Mouse (Mus musculus): ENCODE results near the gene Kpna7. TPM values are rescaled to one million over a fixed set of nuclear protein-coding genes. Genes with fewer than 3 reads are reported as not detected.
A peak's percentile ranks its signal among the peaks of the same experiment; 100 is the strongest.

Gene Kpna7
- polyA plus RNA-seq, 1 experiment = not detected

DNA sequence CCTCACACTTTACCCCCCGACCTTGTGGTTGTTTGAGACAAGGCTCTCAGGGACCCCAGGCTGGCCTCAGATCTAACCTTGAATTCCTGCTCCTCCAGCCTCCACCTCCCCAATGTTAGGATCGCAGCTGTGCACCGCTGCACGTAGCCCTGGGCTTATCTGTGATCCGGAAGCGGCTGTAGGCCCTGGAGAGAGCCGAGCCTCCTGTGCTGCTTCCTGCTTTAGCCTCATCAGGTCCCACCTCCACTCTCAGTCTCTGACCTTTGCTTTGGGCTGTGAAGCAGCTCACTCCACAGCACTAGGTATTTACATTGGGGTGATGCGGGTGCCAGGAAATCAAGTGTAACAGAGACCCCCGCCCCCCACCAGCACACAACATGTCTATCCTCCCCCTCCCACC, 79.3 kb downstream of the Kpna7 start:
- no peak for DNase-seq
- Histone ChIP-seq H3K27ac (ENCODE audit: insufficient read depth, low read length) (no peak overlapping the region), H3K4me1 (ENCODE audit: control insufficient read depth, insufficient read depth, low read length) (no peaks in the 10 kb centered on the region), H3K4me3 (replicated peaks; ENCODE audit: insufficient read depth, low read depth, low read length) (no peak overlapping the region), H3K27me3 (ENCODE audit: control insufficient read depth, insufficient read depth, low read length) (no peaks in the 10 kb centered on the region)
- 84% methylated on average over 9 of the region's 9 CpGs for WGBS
- TF ChIP-seq POLR2A (IDR thresholded peaks at IDR 0.05; ENCODE audit: borderline replicate concordance, insufficient read depth, low read length) = no peak
- TF ChIP-seq CTCF (IDR thresholded peaks at IDR 0.05; ENCODE audit: borderline replicate concordance, insufficient read depth, low read depth, low read length) = no peak

DNA sequence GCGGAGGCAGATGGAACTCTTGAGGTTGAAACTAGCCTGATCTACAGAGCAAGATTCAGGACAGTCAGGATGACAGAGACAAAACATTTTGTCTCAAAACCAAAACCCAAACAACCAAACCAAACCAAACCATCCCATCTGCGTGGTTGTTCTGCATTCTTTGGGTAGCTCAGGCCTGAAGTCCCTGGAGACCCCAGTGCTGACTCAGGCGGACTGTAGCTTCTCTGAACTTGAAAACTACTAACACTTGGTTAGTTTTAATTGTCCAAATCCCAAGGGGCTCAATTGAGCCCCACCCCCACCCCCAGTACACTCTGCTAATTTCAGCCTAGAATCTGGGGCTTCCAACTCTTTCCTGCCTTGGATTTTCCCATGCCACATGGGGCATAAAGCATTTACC, 80.5 kb downstream of the Kpna7 start:
- Histone ChIP-seq H3K4me1 (ENCODE audit: control insufficient read depth, insufficient read depth, low read length) (no peaks in the 10 kb centered on the region), H3K27me3 (ENCODE audit: control insufficient read depth, insufficient read depth, low read length) (no peaks in the 10 kb centered on the region), H3K27ac (ENCODE audit: insufficient read depth, low read length) (no peak overlapping the region), H3K4me3 (replicated peaks; ENCODE audit: insufficient read depth, low read depth, low read length) (no peak overlapping the region)
- DNase-seq = no peak
- WGBS = 74% methylated on average over 3 of the region's 3 CpGs
- TF ChIP-seq POLR2A (IDR thresholded peaks at IDR 0.05; ENCODE audit: borderline replicate concordance, insufficient read depth, low read length) (no peak), CTCF (IDR thresholded peaks at IDR 0.05; ENCODE audit: borderline replicate concordance, insufficient read depth, low read depth, low read length) (no peak)

DNA sequence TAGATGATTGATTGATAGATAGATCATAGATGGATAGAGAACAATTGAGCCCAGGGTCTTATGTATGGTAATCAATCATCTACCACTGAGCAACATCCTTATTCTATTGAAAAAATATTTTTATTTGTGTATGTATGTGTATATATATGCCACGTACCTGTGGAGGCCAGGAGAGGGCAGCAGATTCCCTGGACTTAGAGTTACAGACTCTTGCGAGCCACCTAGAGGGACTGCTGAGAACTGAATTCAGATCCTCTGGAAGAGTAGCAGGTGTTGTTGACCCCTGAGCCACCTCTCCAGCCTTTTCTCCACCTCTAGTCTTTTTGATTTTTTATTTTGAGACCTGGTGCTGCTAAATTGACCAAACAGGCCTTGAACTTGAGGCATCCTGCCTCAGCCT, 85.3 kb downstream of the Kpna7 start:
- Histone ChIP-seq H3K4me1 (ENCODE audit: control insufficient read depth, insufficient read depth, low read length) (no peaks in the 10 kb centered on the region), H3K27ac (ENCODE audit: insufficient read depth, low read length) (no peak overlapping the region), H3K4me3 (replicated peaks; ENCODE audit: insufficient read depth, low read depth, low read length) (no peak overlapping the region), H3K27me3 (ENCODE audit: control insufficient read depth, insufficient read depth, low read length) (no peaks in the 10 kb centered on the region)
- 56% methylated on average over 2 of the region's 2 CpGs for WGBS
- TF ChIP-seq CTCF (IDR thresholded peaks at IDR 0.05; ENCODE audit: borderline replicate concordance, insufficient read depth, low read depth, low read length) (no peak), POLR2A (IDR thresholded peaks at IDR 0.05; ENCODE audit: borderline replicate concordance, insufficient read depth, low read length) (no peak)
- DNase-seq = no peak

DNA sequence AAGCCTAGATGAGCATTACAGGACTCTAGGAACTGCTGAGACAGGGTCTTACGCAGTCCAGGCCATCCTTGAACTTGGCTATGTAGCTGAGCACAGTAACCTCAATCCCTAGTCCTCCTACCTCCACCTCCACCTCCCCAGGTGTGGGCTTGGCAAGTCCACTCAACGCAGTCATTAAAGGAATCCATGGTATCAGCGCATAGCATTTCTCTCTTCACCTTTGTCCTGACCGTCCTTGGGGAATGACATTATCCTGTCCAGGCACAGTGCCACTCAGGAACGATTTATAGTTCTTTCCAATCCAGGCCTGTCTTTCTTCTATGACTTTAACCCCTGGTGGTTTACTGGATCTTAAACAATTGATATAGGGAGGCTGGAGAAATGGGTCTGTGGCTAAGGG, 93.3 kb downstream of the Kpna7 start:
- TF ChIP-seq POLR2A (IDR thresholded peaks at IDR 0.05; ENCODE audit: borderline replicate concordance, insufficient read depth, low read length) (no peak), CTCF (IDR thresholded peaks at IDR 0.05; ENCODE audit: borderline replicate concordance, insufficient read depth, low read depth, low read length) (no peak)
- Histone ChIP-seq H3K4me1 (ENCODE audit: control insufficient read depth, insufficient read depth, low read length) (no peaks in the 10 kb centered on the region), H3K4me3 (replicated peaks; ENCODE audit: insufficient read depth, low read depth, low read length) (no peak overlapping the region), H3K27me3 (ENCODE audit: control insufficient read depth, insufficient read depth, low read length) (no peaks in the 10 kb centered on the region), H3K27ac (ENCODE audit: insufficient read depth, low read length) (no peak overlapping the region)
- DNase-seq = no peak
- whole genome bisulfite sequencing = 70% methylated on average over 5 of the region's 5 CpGs

DNA sequence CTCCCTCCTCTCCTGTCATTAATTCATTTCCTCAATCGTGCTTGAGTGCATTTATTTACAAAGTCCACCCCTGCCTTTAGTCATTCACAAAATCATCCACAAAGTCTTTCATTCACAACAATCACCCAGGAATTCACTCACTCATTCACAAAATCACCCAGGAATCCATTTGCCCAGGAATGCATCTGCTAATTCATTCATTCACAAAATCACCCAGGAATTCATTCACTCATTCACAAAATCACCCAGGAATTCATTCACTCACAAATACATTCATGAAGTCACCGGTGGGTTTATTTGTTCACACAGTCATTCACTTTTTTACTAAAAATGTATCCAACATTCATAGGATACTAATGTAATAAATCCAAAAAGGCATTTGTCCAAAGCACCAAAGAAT, 93.8 kb downstream of the Kpna7 start:
- Histone ChIP-seq H3K4me3 (replicated peaks; ENCODE audit: insufficient read depth, low read depth, low read length) (no peak overlapping the region), H3K4me1 (ENCODE audit: control insufficient read depth, insufficient read depth, low read length) (no peaks in the 10 kb centered on the region), H3K27ac (ENCODE audit: insufficient read depth, low read length) (no peak overlapping the region), H3K27me3 (ENCODE audit: control insufficient read depth, insufficient read depth, low read length) (no peaks in the 10 kb centered on the region)
- no peak for TF ChIP-seq POLR2A (IDR thresholded peaks at IDR 0.05; ENCODE audit: borderline replicate concordance, insufficient read depth, low read length)
- no peak for TF ChIP-seq CTCF (IDR thresholded peaks at IDR 0.05; ENCODE audit: borderline replicate concordance, insufficient read depth, low read depth, low read length)
- DNase-seq = no peak
- WGBS = 54% methylated on average over 2 of the region's 2 CpGs

DNA sequence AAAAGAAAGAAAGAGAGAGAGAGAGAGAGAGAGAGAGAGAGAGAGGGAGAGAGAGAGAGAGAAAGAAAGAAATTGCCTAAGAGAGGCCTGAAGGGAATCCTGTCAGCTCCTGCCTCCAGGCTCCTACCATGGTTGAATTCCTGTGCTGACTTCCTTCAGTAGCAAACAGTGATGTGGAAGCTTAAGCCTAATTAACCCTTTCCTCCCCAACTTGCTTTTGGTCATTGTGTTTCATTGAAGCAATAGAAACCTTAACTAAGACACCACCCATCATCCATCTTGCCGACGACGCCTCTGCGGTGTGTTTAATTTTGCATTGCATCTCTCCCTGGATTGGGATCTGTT, 94.8 kb downstream of the Kpna7 start:
- no peaks in the 10 kb centered on the region for H3K4me1 ChIP-seq (ENCODE audit: control insufficient read depth, insufficient read depth, low read length)
- no peak overlapping the region for H3K4me3 ChIP-seq (replicated peaks; ENCODE audit: insufficient read depth, low read depth, low read length)
- H3K27ac ChIP-seq (ENCODE audit: insufficient read depth, low read length) = no peak overlapping the region
- H3K27me3 ChIP-seq (ENCODE audit: control insufficient read depth, insufficient read depth, low read length) = no peaks in the 10 kb centered on the region
- TF ChIP-seq CTCF (IDR thresholded peaks at IDR 0.05; ENCODE audit: borderline replicate concordance, insufficient read depth, low read depth, low read length) (no peak), POLR2A (IDR thresholded peaks at IDR 0.05; ENCODE audit: borderline replicate concordance, insufficient read depth, low read length) (no peak)
- 87% methylated on average over 4 of the region's 4 CpGs for WGBS
- DNase-seq = no peak

DNA sequence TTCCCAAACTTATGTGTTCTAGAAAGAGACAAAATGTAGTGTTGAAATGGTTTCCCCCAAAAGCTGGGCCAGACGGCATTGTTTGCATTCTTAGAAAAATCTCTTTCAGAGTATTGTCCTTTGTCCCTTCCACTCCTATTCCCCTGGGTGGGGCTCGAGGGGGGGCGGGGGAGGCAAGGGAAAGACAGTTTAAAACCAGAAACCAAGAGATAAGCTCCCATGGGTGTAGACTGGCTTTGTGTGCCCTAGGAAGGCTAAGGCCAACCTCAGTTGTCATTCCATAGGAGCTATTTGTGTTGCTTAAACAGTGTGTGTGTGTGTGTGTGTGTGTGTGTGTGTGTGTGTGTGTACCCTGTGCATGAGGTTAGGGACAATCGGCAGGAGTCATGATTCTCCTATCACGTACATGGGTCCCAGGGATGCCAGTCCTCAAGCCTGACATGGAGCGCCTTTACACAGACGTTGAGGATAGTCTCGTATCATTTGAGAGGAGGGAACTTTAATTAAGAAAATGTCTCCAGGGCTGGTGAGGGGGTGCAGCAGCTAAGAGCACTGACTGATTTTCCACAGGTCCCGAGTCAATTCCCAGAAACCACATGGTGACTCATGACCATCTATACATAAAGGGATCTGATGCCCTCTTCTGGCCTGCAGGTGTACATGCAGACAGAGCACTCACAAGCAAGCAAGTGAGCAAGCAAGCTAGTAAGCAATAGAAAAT, 95.3 kb downstream of the Kpna7 start:
- Histone ChIP-seq H3K27me3 (ENCODE audit: control insufficient read depth, insufficient read depth, low read length) (no peaks in the 10 kb centered on the region), H3K4me3 (replicated peaks; ENCODE audit: insufficient read depth, low read depth, low read length) (no peak overlapping the region), H3K27ac (ENCODE audit: insufficient read depth, low read length) (no peak overlapping the region), H3K4me1 (ENCODE audit: control insufficient read depth, insufficient read depth, low read length) (no peaks in the 10 kb centered on the region)
- peak; percentile 37 to 58 for DNase-seq
- 51% methylated on average over 9 of the region's 9 CpGs for WGBS
- TF ChIP-seq CTCF (IDR thresholded peaks at IDR 0.05; ENCODE audit: borderline replicate concordance, insufficient read depth, low read depth, low read length) (peak; percentile 75), POLR2A (IDR thresholded peaks at IDR 0.05; ENCODE audit: borderline replicate concordance, insufficient read depth, low read length) (no peak)

DNA sequence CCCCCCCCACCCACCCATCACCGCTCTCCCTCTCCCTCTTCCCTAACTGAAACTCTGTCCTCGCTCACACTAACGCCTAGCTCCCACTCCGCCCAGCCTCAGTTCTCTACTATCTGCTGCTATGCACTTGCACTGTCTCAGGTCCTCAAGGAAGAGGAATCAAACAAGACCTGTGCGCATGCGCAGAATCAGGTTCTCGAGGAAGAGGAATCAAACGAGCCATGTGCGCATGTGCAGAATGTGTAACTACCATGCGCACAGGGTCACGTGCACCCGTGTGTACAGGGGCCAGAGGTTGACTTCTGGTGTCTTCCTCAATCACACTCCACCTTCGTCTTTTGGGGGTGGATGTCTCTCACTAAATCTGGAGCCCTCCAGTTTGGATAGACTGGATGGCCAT, 96.3 kb downstream of the Kpna7 start:
- Histone ChIP-seq H3K27ac (ENCODE audit: insufficient read depth, low read length) (no peak overlapping the region), H3K27me3 (ENCODE audit: control insufficient read depth, insufficient read depth, low read length) (no peaks in the 10 kb centered on the region), H3K4me1 (ENCODE audit: control insufficient read depth, insufficient read depth, low read length) (no peaks in the 10 kb centered on the region), H3K4me3 (replicated peaks; ENCODE audit: insufficient read depth, low read depth, low read length) (no peak overlapping the region)
- TF ChIP-seq CTCF (IDR thresholded peaks at IDR 0.05; ENCODE audit: borderline replicate concordance, insufficient read depth, low read depth, low read length) (no peak), POLR2A (IDR thresholded peaks at IDR 0.05; ENCODE audit: borderline replicate concordance, insufficient read depth, low read length) (no peak)
- DNase-seq = no peak
- 92% methylated on average over 13 of the region's 13 CpGs for WGBS
